Mouse (Mus musculus) forelimb bud, embryonic 11.5 days (tissue): ENCODE results near the gene Cwf19l1.

Experiments used
- DNase-seq: peaks from one replicate; pipeline ENCODE4 v3.0.0-alpha.2; 2012; ENCODE audit warnings: low read depth, low spot score

The Cwf19l1 gene

DNA sequence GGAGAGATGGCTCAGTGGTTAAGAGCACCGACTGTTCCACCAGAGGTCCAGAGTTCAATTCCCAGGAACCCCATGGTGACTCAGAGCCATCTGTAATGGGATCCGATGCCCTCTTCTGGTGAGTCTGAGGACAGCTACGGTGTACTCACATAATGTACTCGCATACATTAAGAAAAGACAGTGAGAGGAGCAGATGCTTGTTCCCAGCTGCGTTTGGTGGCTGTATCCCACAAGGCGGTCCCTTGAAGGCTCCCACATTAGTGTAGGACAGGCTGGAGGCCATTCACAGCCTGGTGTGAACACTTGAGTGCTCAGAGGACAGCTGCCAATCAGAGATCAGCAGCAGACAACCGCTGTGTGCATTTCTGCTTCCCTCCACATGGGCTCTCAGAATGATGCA, 24.0 kb downstream of the Cwf19l1 start:
- DNase-seq, result no peak

DNA sequence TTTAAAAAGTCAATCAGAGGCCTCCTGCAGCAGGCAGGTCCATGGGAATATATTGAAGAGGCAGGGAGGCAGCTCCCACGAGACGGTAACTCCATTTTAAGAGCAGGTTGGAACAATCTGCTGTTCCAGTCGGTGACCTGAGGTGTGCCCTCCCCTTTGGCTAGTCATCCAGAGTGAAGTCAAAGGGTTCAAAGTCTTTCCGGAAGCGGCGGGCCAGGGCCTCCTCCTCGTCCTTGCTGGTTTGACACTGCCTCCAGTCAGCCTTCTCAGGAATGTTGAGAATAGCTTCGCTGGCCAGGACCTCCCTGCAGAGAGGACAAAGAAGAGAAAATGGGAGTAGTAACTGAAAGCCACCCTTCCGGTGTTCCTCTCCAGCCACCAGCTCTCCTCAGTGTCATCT, 25.3 kb downstream of the Cwf19l1 start:
- no peak for DNase-seq

DNA sequence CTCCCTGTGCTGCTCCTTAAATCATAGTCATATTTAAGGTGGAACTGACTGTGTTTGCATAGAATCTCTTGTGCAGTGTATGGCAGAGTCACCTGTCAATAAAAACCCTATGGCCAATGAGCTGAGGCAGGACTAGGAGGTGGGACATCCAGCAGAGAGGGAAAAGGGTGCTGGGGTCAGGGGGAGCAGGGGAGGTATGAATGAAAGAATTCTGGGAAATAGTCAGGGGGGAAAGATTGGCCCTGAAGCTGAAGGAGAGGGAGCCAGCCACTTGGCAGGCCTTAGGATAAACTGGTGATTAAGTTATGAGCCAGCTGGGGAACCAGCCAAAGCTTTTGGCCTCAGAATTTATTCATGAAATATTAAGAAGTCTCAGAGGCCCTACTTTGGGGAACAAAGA, 26.7 kb downstream of the Cwf19l1 start:
- DNase-seq, result no peak

GRCm38 (mm10) chr19:44107661-44108521, 27.8 kb downstream of the Cwf19l1 start:
- peak; percentile 13 for DNase-seq

GRCm38 (mm10) chr19:44106831-44107660, 28.6 kb downstream of the Cwf19l1 start, which contains the start of gene Chuk:
Gene Chuk, minus strand, starts transcription at chr19:44107480.
- peak; percentile 96 for DNase-seq

DNA sequence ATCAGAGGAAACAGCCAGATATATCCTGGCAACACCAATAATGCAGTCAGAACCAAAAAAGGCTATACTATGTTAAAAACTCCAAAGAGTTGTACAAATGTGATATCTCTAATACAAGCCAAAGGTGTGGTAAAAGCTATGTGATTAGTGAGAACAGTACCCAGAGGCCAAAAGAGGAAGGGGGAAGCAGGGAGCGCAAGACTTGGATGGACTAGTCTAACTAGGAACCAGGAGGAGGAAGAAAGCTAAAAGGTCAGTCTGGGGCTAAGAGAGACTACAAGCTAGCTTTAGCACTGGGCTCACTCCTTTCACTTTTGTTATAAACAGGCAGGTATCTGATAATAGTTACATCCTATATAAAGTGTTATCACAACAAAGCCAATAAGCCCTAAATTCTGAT, 31.3 kb downstream of the Cwf19l1 start:
- DNase-seq, result no peak

GRCm38 (mm10) chr19:44103001-44103400, 32.7 kb downstream of the Cwf19l1 start:
- DNase-seq, result no peak

- no peak for DNase-seq
Measured at GRCm38 (mm10) chr19:44100840-44101239, 34.8 kb downstream of the Cwf19l1 start.

GRCm38 (mm10) chr19:44086278-44086677, 49.4 kb downstream of the Cwf19l1 start:
- no peak for DNase-seq

- DNase-seq, result no peak
Measured at GRCm38 (mm10) chr19:44080920-44081319, 54.8 kb downstream of the Cwf19l1 start.

- DNase-seq, result no peak
Measured at GRCm38 (mm10) chr19:44080023-44080422, 55.7 kb downstream of the Cwf19l1 start.

GRCm38 (mm10) chr19:44077024-44077423, 58.7 kb downstream of the Cwf19l1 start:
- no peak for DNase-seq

DNA sequence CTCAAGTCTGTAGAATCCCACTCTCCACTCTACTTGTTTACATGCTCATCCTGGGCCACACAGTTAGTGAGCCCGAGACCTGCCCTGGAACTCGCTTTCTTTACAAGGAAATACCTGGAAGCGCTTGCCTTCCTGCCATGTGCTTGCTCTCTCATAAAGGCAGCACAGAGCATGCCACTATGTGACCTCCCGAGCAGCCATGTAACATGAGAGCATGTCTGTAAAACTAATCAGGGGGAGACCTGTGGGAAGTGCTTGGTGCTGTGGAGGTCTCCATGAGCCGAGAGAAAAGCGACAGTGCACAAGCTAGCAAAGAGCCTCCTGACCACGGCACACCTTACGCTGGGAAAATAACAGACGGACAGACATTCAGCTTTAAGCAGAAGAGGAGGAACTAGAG, 59.2 kb downstream of the Cwf19l1 start:
- DNase-seq, result peak; percentile 67

GRCm38 (mm10) chr19:44074986-44075385, 60.7 kb downstream of the Cwf19l1 start:
- no peak for DNase-seq

GRCm38 (mm10) chr19:44071166-44071565, 64.5 kb downstream of the Cwf19l1 start:
- no peak for DNase-seq

GRCm38 (mm10) chr19:44069914-44070232, 65.8 kb downstream of the Cwf19l1 start:
- no peak for DNase-seq

DNA sequence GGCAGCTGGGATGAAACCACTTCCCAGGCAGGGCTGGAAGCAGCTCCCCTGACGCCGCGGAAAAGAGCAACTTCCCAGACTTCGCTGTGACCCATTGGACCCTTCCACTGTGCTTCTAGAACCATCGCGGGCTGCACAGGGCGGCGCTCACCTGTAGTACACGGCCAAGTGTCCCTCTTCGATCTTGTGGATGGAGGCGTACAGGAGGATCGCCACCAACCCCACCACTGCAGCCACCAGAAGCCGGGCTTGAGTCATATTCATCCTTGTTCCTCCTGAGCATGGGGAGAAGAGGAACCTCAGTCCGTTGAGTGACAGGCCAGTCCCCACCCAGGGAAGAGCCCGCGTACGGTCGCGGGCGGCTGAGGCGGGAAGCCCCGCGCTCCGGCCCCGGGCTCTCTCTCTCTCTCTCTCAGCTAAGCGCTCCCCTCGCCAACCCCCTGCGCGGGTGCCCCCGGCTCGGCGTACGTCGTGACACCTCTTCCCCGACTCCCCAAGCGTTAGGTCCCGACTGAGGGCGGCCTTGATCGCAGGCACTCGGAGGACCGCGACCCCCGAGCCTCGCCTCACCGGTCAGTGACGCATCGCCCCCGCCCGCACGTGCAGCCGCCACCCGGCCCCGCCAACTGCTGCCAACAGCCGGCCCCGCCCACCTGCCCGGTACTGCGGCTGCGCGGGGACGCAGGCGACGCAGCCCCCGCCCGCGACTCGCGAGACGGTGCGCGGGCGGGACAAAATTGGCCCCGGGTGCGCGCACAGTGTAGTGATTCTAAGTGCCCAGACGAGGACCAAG, 66.4 kb downstream of the Cwf19l1 start, which contains the start of gene Erlin1:
Erlin1 (minus strand) TSS at position 665 of the 793 bp plus-strand sequence.
- peak; percentile 72 for DNase-seq

DNA sequence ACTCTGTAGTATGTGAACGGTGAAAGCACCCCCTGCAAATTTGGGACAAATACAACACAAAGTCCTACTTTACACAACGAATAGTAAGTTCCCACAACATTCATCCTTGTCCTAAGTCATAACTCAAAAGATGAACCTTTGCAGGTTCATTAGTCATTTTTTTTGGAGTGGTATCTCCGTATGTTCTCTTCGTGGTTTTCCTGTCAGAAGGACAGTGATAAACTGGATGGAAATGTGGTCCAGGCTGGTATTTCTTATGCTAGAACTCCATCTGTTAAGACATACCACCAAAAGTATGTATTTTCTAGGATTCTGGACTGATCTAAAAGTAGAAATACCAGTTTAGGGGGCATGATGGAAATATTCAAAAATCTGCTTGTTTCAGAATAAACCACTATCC, 67.4 kb downstream of the Cwf19l1 start:
- no peak for DNase-seq

DNA sequence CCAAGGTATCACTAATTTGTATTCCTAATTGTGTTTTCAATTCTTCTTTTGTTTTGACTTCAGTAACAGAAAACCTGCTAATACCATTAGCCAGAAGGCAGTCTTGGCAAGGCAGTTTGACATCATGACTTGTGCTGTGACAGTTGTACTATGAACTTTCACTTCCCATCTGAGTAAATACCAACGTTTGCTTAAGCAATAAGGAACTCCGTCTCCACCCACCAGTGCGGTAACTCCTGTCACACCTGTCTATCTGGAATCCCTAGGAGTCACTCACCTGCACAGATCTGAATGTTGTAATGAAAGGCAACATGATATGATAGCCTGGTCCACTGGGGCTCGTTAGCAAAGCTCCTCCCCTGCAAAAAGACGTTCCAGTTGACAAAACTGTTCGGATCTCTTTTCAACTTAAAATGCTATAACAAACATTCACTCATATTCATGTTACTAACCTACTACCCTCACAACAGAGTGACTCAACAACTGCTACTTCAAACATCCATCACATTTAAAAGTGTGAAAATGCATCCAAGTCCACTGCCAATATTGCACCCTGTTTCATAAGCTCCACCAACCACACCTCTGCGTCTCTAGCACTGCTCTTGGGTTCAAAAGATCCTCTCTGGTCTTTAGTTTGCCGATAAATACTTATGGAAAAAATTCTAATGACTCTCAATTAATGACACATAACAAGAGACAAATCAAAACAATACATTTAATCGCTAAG, 68.2 kb downstream of the Cwf19l1 start:
- no peak for DNase-seq

- no peak for DNase-seq
Measured at GRCm38 (mm10) chr19:44064734-44065133, 70.9 kb downstream of the Cwf19l1 start.

- DNase-seq, result no peak
Measured at GRCm38 (mm10) chr19:44063773-44064172, 71.9 kb downstream of the Cwf19l1 start.
